In the genomic region with DNA sequence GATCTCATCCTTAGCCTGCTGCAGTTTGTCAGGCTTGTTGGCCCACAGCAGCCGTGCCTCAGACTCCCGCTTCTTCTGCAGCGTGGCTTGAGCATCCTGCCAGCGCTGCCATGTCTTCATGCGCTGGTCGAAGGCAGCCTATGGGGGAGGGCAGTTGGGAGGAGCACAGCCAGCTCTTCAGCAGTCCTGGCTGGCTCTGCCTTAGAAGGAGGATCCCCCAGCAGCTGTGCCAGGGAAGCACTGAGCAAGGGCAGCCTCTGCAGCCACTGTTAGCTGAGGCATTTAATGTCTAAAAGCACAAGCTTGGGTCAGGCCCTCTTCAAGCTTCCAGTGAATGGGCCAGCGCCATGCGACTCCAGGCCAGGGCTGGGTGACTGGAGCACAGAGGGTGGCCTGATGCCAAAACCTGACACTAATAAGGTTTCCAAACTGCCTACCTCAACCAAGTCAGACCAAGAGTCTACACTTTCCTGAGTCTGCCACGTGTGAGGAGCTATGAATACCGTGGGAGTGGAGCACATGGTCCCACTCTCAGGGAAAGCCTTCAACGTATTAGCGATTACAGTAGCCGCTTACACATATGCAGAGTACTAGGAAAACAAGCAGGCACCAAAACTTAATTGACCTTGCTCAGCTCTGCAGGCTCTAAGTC, we compare ENCODE assay signal across 12 mouse cellular contexts. TPM values are rescaled to one million over a fixed set of nuclear protein-coding genes. Genes with fewer than 3 reads are reported as not detected.
DNase-seq lines count a peak whose midpoint lies in the region; ATAC-seq and TF ChIP-seq lines count a peak whose summit lies in the region.
"Had no signal": no experiment of that assay in that cellular context is flagged by ENCODE, and none has a peak within 500 bp of the region (broad histone marks: within the 10 kb centered on the region; RNA-seq: fewer than 3 reads in every experiment).

No protein-coding gene starts in this region.

- TF ChIP-seq CTCF in gastrocnemius, adult 2 months (IDR thresholded peaks at IDR 0.05) = no peak
- TF ChIP-seq CTCF in lung, embryonic 14.5 days (IDR thresholded peaks at IDR 0.05; ENCODE audit: low read depth) = no peak

- H3K36me3 ChIP-seq in lung, embryonic 14.5 days (ENCODE audit: insufficient read depth) = peaks cover 92% of the 10 kb centered on the region
- peaks cover 24% of the 10 kb centered on the region for H3K36me3 ChIP-seq in intestine, embryonic 16.5 days (ENCODE audit: control insufficient read depth, insufficient read depth, low read length)

- peak overlapping the region; percentile 24 for H3K27ac ChIP-seq in gastrocnemius, adult 2 months
- peak overlapping the region; percentile 74 for H3K27ac ChIP-seq in lung, embryonic 14.5 days (ENCODE audit: low read depth)
- peak overlapping the region; percentile 89 for H3K27ac ChIP-seq in intestine, embryonic 16.5 days (ENCODE audit: low read length)
- H3K27ac ChIP-seq: hindbrain, embryonic 12.5 days had no signal

- ATAC-seq in lung, embryonic 14.5 days (ENCODE audit: insufficient read depth) = no peak
- ATAC-seq in intestine, embryonic 16.5 days = no peak; the same call in 1 of the 2 replicates
- ATAC-seq in activated CD4-positive, CD25-positive, alpha-beta regulatory T cell, adult 4 months = no peak

- H3K4me3 ChIP-seq in gastrocnemius, adult 2 months = no peak overlapping the region
- H3K4me3 ChIP-seq in lung, embryonic 14.5 days (ENCODE audit: low read depth, low read length) = no peak overlapping the region
- H3K4me3 ChIP-seq in intestine, embryonic 16.5 days (ENCODE audit: low read length) = no peak overlapping the region
- H3K4me3 ChIP-seq: hindbrain, embryonic 12.5 days had no signal

- no peaks in the 10 kb centered on the region for H3K4me1 ChIP-seq in lung, embryonic 14.5 days (ENCODE audit: insufficient read depth)
- H3K4me1 ChIP-seq in intestine, embryonic 16.5 days (ENCODE audit: control insufficient read depth, insufficient read depth, low read length) = peaks cover 19% of the 10 kb centered on the region; the same call in 1 of the 2 replicates

- intact Hi-C loops in gastrocnemius, adult 2 months (cut with DNase I) = no loop called here

- peak; percentile 50 for DNase-seq in gastrocnemius, adult 2 months
- no peak for DNase-seq in gastrocnemius, adult 18-20 months (ENCODE audit: low spot score)
- no peak for DNase-seq in lung, embryonic 14.5 days
- DNase-seq in lung, postnatal 25 days (ENCODE audit: low spot score) = no peak
- DNase-seq in adrenal gland, postnatal 14 days = peak; percentile 56
- DNase-seq in ovary, adult 18-20 months (ENCODE audit: low spot score) = no peak
- DNase-seq: cerebellum, adult 9-11 months; kidney, postnatal 4 days; midbrain, embryonic 14.5 days had no signal

- no peak overlapping the region for H3K4me2 ChIP-seq in lung, embryonic 14.5 days
- no peak overlapping the region for H3K4me2 ChIP-seq in intestine, embryonic 16.5 days (ENCODE audit: low read depth, low read length)
- H3K4me2 ChIP-seq: hindbrain, embryonic 12.5 days had no signal

- H3K9me3 ChIP-seq in lung, embryonic 14.5 days (ENCODE audit: low read depth, low read length) = no peaks in the 10 kb centered on the region
- no peaks in the 10 kb centered on the region for H3K9me3 ChIP-seq in intestine, embryonic 16.5 days (ENCODE audit: control insufficient read depth, low read length)
- H3K9me3 ChIP-seq: hindbrain, embryonic 12.5 days had no signal

- no peak overlapping the region for H3K9ac ChIP-seq in lung, embryonic 14.5 days
- H3K9ac ChIP-seq in intestine, embryonic 16.5 days (ENCODE audit: low read depth, low read length) = peak overlapping the region; percentile 8; the same call in 1 of the 2 replicates
- H3K9ac ChIP-seq: hindbrain, embryonic 12.5 days had no signal

- WGBS in lung, embryonic 14.5 days = 73% methylated on average over 13 of the region's 13 CpGs
- 80% methylated on average over 13 of the region's 13 CpGs for WGBS in intestine, embryonic 16.5 days

- no peaks in the 10 kb centered on the region for H3K27me3 ChIP-seq in lung, embryonic 14.5 days (ENCODE audit: insufficient read depth, low read length)
- H3K27me3 ChIP-seq in intestine, embryonic 16.5 days (replicated peaks; ENCODE audit: control insufficient read depth, insufficient read depth, low read length) = no peaks in the 10 kb centered on the region
- H3K27me3 ChIP-seq: hindbrain, embryonic 12.5 days had no signal

RNA-seq across cellular contexts. Expression of a gene that starts 21.2 kb away (rescaled TPM):
- total RNA-seq in gastrocnemius, adult 2 months (2021) = under 1 TPM in 1 of 2 experiments, not detected in 1; 0.28 TPM
- under 1 TPM in 1 of 2 experiments, not detected in 1; 0.17 TPM for total RNA-seq in gastrocnemius, adult 18-20 months (2021)
- polyA plus RNA-seq in lung, embryonic 14.5 days (2014; fragmentation: Nextera tagmentation; extraction: Ambion mirVana) = 11.0 and 11.1 TPM in 2 replicates
- 1.2 and 2.3 TPM in 2 replicates for total RNA-seq in adrenal gland, postnatal 14 days (2021)
- polyA plus RNA-seq in intestine, embryonic 16.5 days (2015; fragmentation: Nextera tagmentation; extraction: Ambion mirVana) = 1.2 and 1.9 TPM in 2 replicates
- 1 to 10 TPM in 1 of 2 experiments, under 1 TPM in 1; 0.79 to 2.5 TPM for polyA plus RNA-seq in activated CD4-positive, CD25-positive, alpha-beta regulatory T cell, adult 4 months (2017; shearing (Covaris generic))

RNA-seq across cellular contexts. Expression of a gene that starts 30.7 kb away (rescaled TPM):
- 10 to 100 TPM; 32.6 to 48.8 TPM for total RNA-seq in gastrocnemius, adult 2 months (2021)
- total RNA-seq in gastrocnemius, adult 18-20 months (2021) = 10 to 100 TPM; 32.4 to 38.4 TPM
- polyA plus RNA-seq in lung, embryonic 14.5 days (2014; fragmentation: Nextera tagmentation; extraction: Ambion mirVana) = 654 and 655 TPM in 2 replicates
- total RNA-seq in adrenal gland, postnatal 14 days (2021) = 322 and 341 TPM in 2 replicates
- polyA plus RNA-seq in intestine, embryonic 16.5 days (2015; fragmentation: Nextera tagmentation; extraction: Ambion mirVana) = 645 and 681 TPM in 2 replicates
- 100 to 1,000 TPM; 542 to 636 TPM for polyA plus RNA-seq in activated CD4-positive, CD25-positive, alpha-beta regulatory T cell, adult 4 months (2017; shearing (Covaris generic))

RNA-seq across cellular contexts. Expression of a gene that starts 35.7 kb away (rescaled TPM):
- total RNA-seq in gastrocnemius, adult 2 months (2021) = 10 to 100 TPM; 10.9 to 16.0 TPM
- 10 to 100 TPM; 10.7 to 13.3 TPM for total RNA-seq in gastrocnemius, adult 18-20 months (2021)
- 116 TPM in 2 replicates for polyA plus RNA-seq in lung, embryonic 14.5 days (2014; fragmentation: Nextera tagmentation; extraction: Ambion mirVana)
- total RNA-seq in adrenal gland, postnatal 14 days (2021) = 85.3 and 88.2 TPM in 2 replicates
- 149 and 155 TPM in 2 replicates for polyA plus RNA-seq in intestine, embryonic 16.5 days (2015; fragmentation: Nextera tagmentation; extraction: Ambion mirVana)
- 10 to 100 TPM; 71.4 to 82.3 TPM for polyA plus RNA-seq in activated CD4-positive, CD25-positive, alpha-beta regulatory T cell, adult 4 months (2017; shearing (Covaris generic))

RNA-seq across cellular contexts. Expression of a gene that starts 35.7 kb away (rescaled TPM):
- 10 to 100 TPM; 43.7 to 52.9 TPM for total RNA-seq in gastrocnemius, adult 2 months (2021)
- 10 to 100 TPM; 49.7 to 53.9 TPM for total RNA-seq in gastrocnemius, adult 18-20 months (2021)
- polyA plus RNA-seq in lung, embryonic 14.5 days (2014; fragmentation: Nextera tagmentation; extraction: Ambion mirVana) = 145 and 151 TPM in 2 replicates
- total RNA-seq in adrenal gland, postnatal 14 days (2021) = 80.7 and 86.2 TPM in 2 replicates
- 203 and 219 TPM in 2 replicates for polyA plus RNA-seq in intestine, embryonic 16.5 days (2015; fragmentation: Nextera tagmentation; extraction: Ambion mirVana)
- polyA plus RNA-seq in activated CD4-positive, CD25-positive, alpha-beta regulatory T cell, adult 4 months (2017; shearing (Covaris generic)) = 100 to 1,000 TPM; 180 to 193 TPM

Comparison
In these comparisons a context has a peak if more than half of its experiments do, and no peak if none do; other contexts are left out.
1. DNase-seq: peak in gastrocnemius, adult 2 months (single experiment) and adrenal gland, postnatal 14 days (single experiment); none in gastrocnemius, adult 18-20 months (single experiment), lung, embryonic 14.5 days (single experiment), lung, postnatal 25 days (single experiment) and ovary, adult 18-20 months (single experiment).
2. H3K27ac ChIP-seq: peak in every context shown above with its lines; median percentile 89 in intestine, embryonic 16.5 days; 74 in lung, embryonic 14.5 days; 24 in gastrocnemius, adult 2 months.